Mouse (Mus musculus): Measurements from ENCODE around the gene Taf4. TPM values are rescaled to one million over a fixed set of nuclear protein-coding genes. Genes with fewer than 3 reads are reported as not detected.

Taf4 gene
- polyA plus RNA-seq, 1 experiment, result 13.0 TPM

- no peaks in the 10 kb centered on the region for H3K27me3 ChIP-seq (ENCODE audit: control insufficient read depth, insufficient read depth, low read length)
- no peaks in the 10 kb centered on the region for H3K36me3 ChIP-seq (ENCODE audit: control insufficient read depth, insufficient read depth, low read length)
- WGBS, result 95% methylated on average over 6 of the region's 6 CpGs
- H3K4me3 ChIP-seq (ENCODE audit: extremely low read depth, insufficient read depth, insufficient read length), result no peak overlapping the region
- TF ChIP-seq CTCF (IDR thresholded peaks at IDR 0.05; ENCODE audit: extremely low read depth, insufficient read depth, insufficient read length, insufficient replicate concordance), result no peak
- no peak for TF ChIP-seq POLR2A (IDR thresholded peaks at IDR 0.05; ENCODE audit: low read depth, low read length)
- H3K27ac ChIP-seq (ENCODE audit: insufficient read depth, low read length), result no peak overlapping the region
- no peak for DNase-seq (ENCODE audit: low read depth in 1 of 2, low spot score in 2 of 2)
- H3K4me1 ChIP-seq (ENCODE audit: control insufficient read depth, insufficient read depth, insufficient read length), result peaks cover 15% of the 10 kb centered on the region; the same call in 1 of the 2 replicates
These were observed 29.9 kb downstream of the Taf4 start for GRCm38 (mm10) chr2:179946496-179946895.

GRCm38 (mm10) chr2:179945051-179945450 lies 31.4 kb downstream of the Taf4 start:
- no peaks in the 10 kb centered on the region for H3K27me3 ChIP-seq (ENCODE audit: control insufficient read depth, insufficient read depth, low read length)
- H3K4me1 ChIP-seq (ENCODE audit: control insufficient read depth, insufficient read depth, insufficient read length), result peaks cover 15% of the 10 kb centered on the region; the same call in 1 of the 2 replicates
- DNase-seq (ENCODE audit: low read depth in 1 of 2, low spot score in 2 of 2), result no peak
- no peaks in the 10 kb centered on the region for H3K36me3 ChIP-seq (ENCODE audit: control insufficient read depth, insufficient read depth, low read length)
- no peak overlapping the region for H3K4me3 ChIP-seq (ENCODE audit: extremely low read depth, insufficient read depth, insufficient read length)
- TF ChIP-seq POLR2A (IDR thresholded peaks at IDR 0.05; ENCODE audit: low read depth, low read length), result no peak
- no peak for TF ChIP-seq CTCF (IDR thresholded peaks at IDR 0.05; ENCODE audit: extremely low read depth, insufficient read depth, insufficient read length, insufficient replicate concordance)
- 41% methylated on average over 4 of the region's 4 CpGs for WGBS
- H3K27ac ChIP-seq (ENCODE audit: insufficient read depth, low read length), result no peak overlapping the region

GRCm38 (mm10) chr2:179941696-179942095 lies 34.8 kb downstream of the Taf4 start:
- TF ChIP-seq POLR2A (IDR thresholded peaks at IDR 0.05; ENCODE audit: low read depth, low read length) (no peak), CTCF (IDR thresholded peaks at IDR 0.05; ENCODE audit: extremely low read depth, insufficient read depth, insufficient read length, insufficient replicate concordance) (no peak)
- 97% methylated on average over 1 of the region's 1 CpGs for WGBS
- no peaks in the 10 kb centered on the region for H3K27me3 ChIP-seq (ENCODE audit: control insufficient read depth, insufficient read depth, low read length)
- H3K4me3 ChIP-seq (ENCODE audit: extremely low read depth, insufficient read depth, insufficient read length), result no peak overlapping the region
- H3K4me1 ChIP-seq (ENCODE audit: control insufficient read depth, insufficient read depth, insufficient read length), result peaks cover 6% of the 10 kb centered on the region; the same call in 1 of the 2 replicates
- H3K27ac ChIP-seq (ENCODE audit: insufficient read depth, low read length), result no peak overlapping the region
- DNase-seq (ENCODE audit: low read depth in 1 of 2, low spot score in 2 of 2), result no peak
- H3K36me3 ChIP-seq (ENCODE audit: control insufficient read depth, insufficient read depth, low read length), result no peaks in the 10 kb centered on the region

- Histone ChIP-seq H3K36me3 (ENCODE audit: control insufficient read depth, insufficient read depth, low read length) (peaks cover 8% of the 10 kb centered on the region), H3K27ac (ENCODE audit: insufficient read depth, low read length) (no peak overlapping the region), H3K4me1 (ENCODE audit: control insufficient read depth, insufficient read depth, insufficient read length) (no peaks in the 10 kb centered on the region; the same call in 1 of the 2 replicates), H3K4me3 (ENCODE audit: extremely low read depth, insufficient read depth, insufficient read length) (no peak overlapping the region), H3K27me3 (ENCODE audit: control insufficient read depth, insufficient read depth, low read length) (no peaks in the 10 kb centered on the region)
- no peak for TF ChIP-seq CTCF (IDR thresholded peaks at IDR 0.05; ENCODE audit: extremely low read depth, insufficient read depth, insufficient read length, insufficient replicate concordance)
- no peak for TF ChIP-seq POLR2A (IDR thresholded peaks at IDR 0.05; ENCODE audit: low read depth, low read length)
- no peak for DNase-seq (ENCODE audit: low read depth in 1 of 2, low spot score in 2 of 2)
- 12% methylated on average over 4 of the region's 4 CpGs for WGBS
These were observed 39.4 kb downstream of the Taf4 start for GRCm38 (mm10) chr2:179937091-179937490.

GRCm38 (mm10) chr2:179934165-179934564 lies 42.3 kb downstream of the Taf4 start:
- H3K4me1 ChIP-seq (ENCODE audit: control insufficient read depth, insufficient read depth, insufficient read length), result no peaks in the 10 kb centered on the region; the same call in 1 of the 2 replicates
- H3K27me3 ChIP-seq (ENCODE audit: control insufficient read depth, insufficient read depth, low read length), result no peaks in the 10 kb centered on the region
- DNase-seq (ENCODE audit: low read depth in 1 of 2, low spot score in 2 of 2), result no peak
- no peak overlapping the region for H3K4me3 ChIP-seq (ENCODE audit: extremely low read depth, insufficient read depth, insufficient read length)
- no peak for TF ChIP-seq CTCF (IDR thresholded peaks at IDR 0.05; ENCODE audit: extremely low read depth, insufficient read depth, insufficient read length, insufficient replicate concordance)
- TF ChIP-seq POLR2A (IDR thresholded peaks at IDR 0.05; ENCODE audit: low read depth, low read length), result no peak
- H3K27ac ChIP-seq (ENCODE audit: insufficient read depth, low read length), result no peak overlapping the region
- peaks cover 23% of the 10 kb centered on the region for H3K36me3 ChIP-seq (ENCODE audit: control insufficient read depth, insufficient read depth, low read length)
- 52% methylated on average over 3 of the region's 3 CpGs for WGBS

GRCm38 (mm10) chr2:179931741-179932140 lies 44.7 kb downstream of the Taf4 start:
- TF ChIP-seq POLR2A (IDR thresholded peaks at IDR 0.05; ENCODE audit: low read depth, low read length), result no peak
- TF ChIP-seq CTCF (IDR thresholded peaks at IDR 0.05; ENCODE audit: extremely low read depth, insufficient read depth, insufficient read length, insufficient replicate concordance), result no peak
- Histone ChIP-seq H3K27ac (ENCODE audit: insufficient read depth, low read length) (no peak overlapping the region), H3K36me3 (ENCODE audit: control insufficient read depth, insufficient read depth, low read length) (peaks cover 24% of the 10 kb centered on the region), H3K4me1 (ENCODE audit: control insufficient read depth, insufficient read depth, insufficient read length) (no peaks in the 10 kb centered on the region), H3K4me3 (ENCODE audit: extremely low read depth, insufficient read depth, insufficient read length) (no peak overlapping the region), H3K27me3 (ENCODE audit: control insufficient read depth, insufficient read depth, low read length) (no peaks in the 10 kb centered on the region)
- DNase-seq (ENCODE audit: low read depth in 1 of 2, low spot score in 2 of 2), result no peak
- whole genome bisulfite sequencing, result 97% methylated on average over 16 of the region's 16 CpGs

- peaks cover 24% of the 10 kb centered on the region for H3K36me3 ChIP-seq (ENCODE audit: control insufficient read depth, insufficient read depth, low read length)
These were observed 47.3 kb downstream of the Taf4 start for GRCm38 (mm10) chr2:179929166-179929565.

More at GRCm38 (mm10) chr2:179929166-179929565, 47.3 kb downstream of the Taf4 start:
- TF ChIP-seq CTCF (IDR thresholded peaks at IDR 0.05; ENCODE audit: extremely low read depth, insufficient read depth, insufficient read length, insufficient replicate concordance), result no peak
- no peak for TF ChIP-seq POLR2A (IDR thresholded peaks at IDR 0.05; ENCODE audit: low read depth, low read length)
- Histone ChIP-seq H3K27me3 (ENCODE audit: control insufficient read depth, insufficient read depth, low read length) (no peaks in the 10 kb centered on the region), H3K27ac (ENCODE audit: insufficient read depth, low read length) (no peak overlapping the region), H3K4me3 (ENCODE audit: extremely low read depth, insufficient read depth, insufficient read length) (no peak overlapping the region), H3K4me1 (ENCODE audit: control insufficient read depth, insufficient read depth, insufficient read length) (no peaks in the 10 kb centered on the region)
- no peak for DNase-seq (ENCODE audit: low read depth in 1 of 2, low spot score in 2 of 2)
- 98% methylated on average over 13 of the region's 13 CpGs for WGBS

All from spleen, adult 2 months (tissue).